Mouse (Mus musculus) heart, embryonic 16.5 days (tissue): ENCODE results near the gene Msrb2. TPM values are rescaled to one million over a fixed set of nuclear protein-coding genes. Genes with fewer than 3 reads are reported as not detected.

Experiments
- ATAC-seq: fragments of 200-750 bp; cut with Nextera tagmentation; replicated peaks from 2 replicates; pipeline ENCODE4 v1.8.0; 2017; ENCODE audit warnings: moderate number of reproducible peaks; ENCODE audit not compliant: insufficient read depth, low FRiP score; ENCODE audit errors: extremely low read depth
- H3K27ac ChIP-seq: fragments of 300-500 bp; sonication (generic); 2 replicates; pipeline ENCODE4 v1.5.1; 2014; ENCODE audit warnings: mild to moderate bottlenecking, low read length, control low read depth, moderate library complexity
- H3K27me3 ChIP-seq: fragments of 300-500 bp; sonication (generic); 2 replicates; pipeline ENCODE4 v1.6.1; 2014; ENCODE audit warnings: low read length, mixed read lengths; ENCODE audit not compliant: control insufficient read depth, insufficient read depth
- H3K36me3 ChIP-seq: fragments of 300-500 bp; sonication (generic); 2 replicates; pipeline ENCODE4 v1.6.1; 2014; ENCODE audit not compliant: control insufficient read depth, insufficient read depth
- H3K4me1 ChIP-seq: fragments of 300-500 bp; sonication (generic); 2 replicates; pipeline ENCODE4 v1.6.1; 2014; ENCODE audit warnings: low read length, mixed read lengths; ENCODE audit not compliant: control insufficient read depth, insufficient read depth
- H3K4me2 ChIP-seq: fragments of 300-500 bp; sonication (generic); 2 replicates; pipeline ENCODE4 v1.6.1; 2014; ENCODE audit warnings: low read depth, mild to moderate bottlenecking, control low read depth, low read length
- H3K4me3 ChIP-seq: fragments of 300-500 bp; sonication (generic); 2 replicates; pipeline ENCODE4 v1.5.1; 2014; ENCODE audit warnings: mild to moderate bottlenecking, control low read depth, low read length
- H3K9ac ChIP-seq: fragments of 300-500 bp; sonication (generic); 2 replicates; pipeline ENCODE4 v1.6.1; 2014; ENCODE audit warnings: low read length, control low read depth
- H3K9me3 ChIP-seq: fragments of 300-500 bp; sonication (generic); replicated peaks from 2 replicates; pipeline ENCODE4 v1.6.1; 2016; ENCODE audit warnings: low read length; ENCODE audit not compliant: control insufficient read depth
- WGBS: fragments of 180-500 bp; shearing (Covaris S2); extraction: QIAGEN DNeasy Blood & Tissue Kit; methylation state at CpG from one replicate; pipeline ENCODE4 v1.1.7; 2014; 5-methylcytosine and 5-hydroxymethylcytosine counted together
- polyA plus RNA-seq: library from polyadenylated mRNA; unstranded; fragments of >200 nt; fragmentation: Nextera tagmentation; extraction: Ambion mirVana; gene quantifications from 2 replicates; pipeline ENCODE4 v1.2.1, GENCODE M21; 2015

Msrb2 gene
- polyA plus RNA-seq, 1 experiment from 2014 or later = 52.1 TPM

- peaks cover 3% of the 10 kb centered on the region for H3K27me3 ChIP-seq
- H3K36me3 ChIP-seq = no peaks in the 10 kb centered on the region
- WGBS = 78% methylated on average over 5 of the region's 5 CpGs
- no peak overlapping the region for H3K4me3 ChIP-seq
- no peaks in the 10 kb centered on the region for H3K4me1 ChIP-seq
- H3K9me3 ChIP-seq = no peaks in the 10 kb centered on the region
- H3K27ac ChIP-seq = no peak overlapping the region
- ATAC-seq = no peak
- H3K9ac ChIP-seq = no peak overlapping the region
- H3K4me2 ChIP-seq = no peak overlapping the region
These were observed 21.1 kb upstream of the Msrb2 start for GRCm38 (mm10) chr2:19350167-19350566.

- Histone ChIP-seq H3K9me3 (no peaks in the 10 kb centered on the region), H3K4me3 (no peak overlapping the region), H3K36me3 (no peaks in the 10 kb centered on the region), H3K9ac (no peak overlapping the region), H3K27ac (no peak overlapping the region), H3K4me1 (no peaks in the 10 kb centered on the region), H3K4me2 (no peak overlapping the region), H3K27me3 (no peaks in the 10 kb centered on the region)
- 89% methylated on average over 1 of the region's 1 CpGs for WGBS
- no peak for ATAC-seq
These were observed 19.5 kb upstream of the Msrb2 start for GRCm38 (mm10) chr2:19351615-19352253.

GRCm38 (mm10) chr2:19353158-19353557, 18.1 kb upstream of the Msrb2 start:
- Histone ChIP-seq H3K4me1 (no peaks in the 10 kb centered on the region), H3K36me3 (no peaks in the 10 kb centered on the region), H3K27ac (no peak overlapping the region), H3K9ac (no peak overlapping the region), H3K4me3 (no peak overlapping the region), H3K4me2 (no peak overlapping the region), H3K27me3 (no peaks in the 10 kb centered on the region), H3K9me3 (no peaks in the 10 kb centered on the region)
- WGBS = 82% methylated on average over 2 of the region's 2 CpGs
- ATAC-seq = no peak

- no peak overlapping the region for H3K4me3 ChIP-seq
- no peak overlapping the region for H3K9ac ChIP-seq
- H3K27me3 ChIP-seq = no peaks in the 10 kb centered on the region; the same call in 1 of the 2 replicates
- no peak for ATAC-seq
- H3K27ac ChIP-seq = no peak overlapping the region
- H3K36me3 ChIP-seq = no peaks in the 10 kb centered on the region
- WGBS = 64% methylated on average over 1 of the region's 1 CpGs
- H3K4me2 ChIP-seq = no peak overlapping the region
- no peaks in the 10 kb centered on the region for H3K4me1 ChIP-seq
- no peaks in the 10 kb centered on the region for H3K9me3 ChIP-seq
These were observed 8.4 kb upstream of the Msrb2 start for GRCm38 (mm10) chr2:19362880-19363279.

- WGBS = 39% methylated on average over 3 of the region's 3 CpGs
- Histone ChIP-seq H3K4me2 (no peak overlapping the region), H3K9me3 (no peaks in the 10 kb centered on the region), H3K27me3 (no peaks in the 10 kb centered on the region; the same call in 1 of the 2 replicates), H3K9ac (no peak overlapping the region), H3K4me1 (peaks cover 4% of the 10 kb centered on the region), H3K27ac (no peak overlapping the region), H3K36me3 (no peaks in the 10 kb centered on the region), H3K4me3 (no peak overlapping the region)
- ATAC-seq = no peak
These were observed 4.8 kb upstream of the Msrb2 start for GRCm38 (mm10) chr2:19366426-19366825.

GRCm38 (mm10) chr2:19367114-19367513, 4.1 kb upstream of the Msrb2 start:
- Histone ChIP-seq H3K4me2 (no peak overlapping the region), H3K27me3 (no peaks in the 10 kb centered on the region; the same call in 1 of the 2 replicates), H3K9me3 (no peaks in the 10 kb centered on the region), H3K36me3 (no peaks in the 10 kb centered on the region), H3K27ac (no peak overlapping the region), H3K9ac (no peak overlapping the region), H3K4me3 (no peak overlapping the region), H3K4me1 (peaks cover 6% of the 10 kb centered on the region)
- 73% methylated on average over 11 of the region's 11 CpGs for WGBS
- no peak for ATAC-seq

GRCm38 (mm10) chr2:19373695-19374094, 2.5 kb downstream of the Msrb2 start:
- Histone ChIP-seq H3K27me3 (no peaks in the 10 kb centered on the region), H3K9ac (no peak overlapping the region), H3K4me2 (no peak overlapping the region), H3K27ac (no peak overlapping the region), H3K4me3 (no peak overlapping the region), H3K9me3 (no peaks in the 10 kb centered on the region), H3K4me1 (peaks cover 8% of the 10 kb centered on the region), H3K36me3 (no peaks in the 10 kb centered on the region)
- ATAC-seq = no peak
- WGBS = 86% methylated on average over 7 of the region's 7 CpGs

- Histone ChIP-seq H3K27ac (no peak overlapping the region), H3K4me1 (no peaks in the 10 kb centered on the region), H3K36me3 (no peaks in the 10 kb centered on the region), H3K9ac (no peak overlapping the region), H3K4me3 (no peak overlapping the region), H3K4me2 (no peak overlapping the region), H3K27me3 (no peaks in the 10 kb centered on the region), H3K9me3 (no peaks in the 10 kb centered on the region)
- 66% methylated on average over 2 of the region's 2 CpGs for WGBS
- no peak for ATAC-seq
These were observed 9.3 kb downstream of the Msrb2 start for GRCm38 (mm10) chr2:19380446-19380950.

- no peaks in the 10 kb centered on the region for H3K36me3 ChIP-seq
- 38% methylated on average over 2 of the region's 2 CpGs for WGBS
- ATAC-seq = no peak
These were observed 9.7 kb downstream of the Msrb2 start for GRCm38 (mm10) chr2:19380986-19381385.

More at GRCm38 (mm10) chr2:19380986-19381385, 9.7 kb downstream of the Msrb2 start:
- Histone ChIP-seq H3K9me3 (no peaks in the 10 kb centered on the region), H3K27me3 (no peaks in the 10 kb centered on the region), H3K27ac (no peak overlapping the region), H3K4me3 (no peak overlapping the region), H3K9ac (no peak overlapping the region), H3K4me1 (no peaks in the 10 kb centered on the region), H3K4me2 (no peak overlapping the region)
